Mouse (Mus musculus) cortical plate, adult 2 months (tissue): Measurements from ENCODE around the gene Epb41l3. TPM values are rescaled to one million over a fixed set of nuclear protein-coding genes. Genes with fewer than 3 reads are reported as not detected.

ENCODE experiments used
- H3K27ac ChIP-seq: fragments of 200-500 bp; 2 replicates; pipeline ENCODE4 v1.5.1; 2012; ENCODE audit warnings: low read length, control low read depth, inconsistent platforms; ENCODE audit not compliant: insufficient read depth
- H3K4me1 ChIP-seq: fragments of 200-500 bp; 2 replicates; pipeline ENCODE4 v1.6.1; 2011; ENCODE audit warnings: low read length; ENCODE audit not compliant: control insufficient read depth, insufficient read depth
- H3K4me3 ChIP-seq: fragments of 200-500 bp; 2 replicates; pipeline ENCODE4 v1.5.1; 2011; ENCODE audit warnings: mild to moderate bottlenecking, low read length, control low read depth; ENCODE audit not compliant: insufficient read depth
- CTCF ChIP-seq: fragments of 200-500 bp; IDR thresholded peaks from 2 replicates; pipeline ENCODE4 v1.5.1; 2011; ENCODE audit warnings: mild to moderate bottlenecking, control low read depth, low read length; ENCODE audit not compliant: insufficient read depth; ENCODE audit errors: extremely low read depth
- POLR2A ChIP-seq: fragments of 200-500 bp; IDR thresholded peaks from 2 replicates; pipeline ENCODE4 v1.6.1; 2011; ENCODE audit warnings: mild to moderate bottlenecking, low read length, control low read depth; ENCODE audit not compliant: insufficient read depth; ENCODE audit errors: extremely low read depth
- polyA plus RNA-seq: library from polyadenylated mRNA; depleted of rRNA; stranded (reverse); fragments of >200 nt; gene quantifications from 2 replicates; pipeline ENCODE4 v1.2.3, GENCODE M21; 2012

Gene Epb41l3
- polyA plus RNA-seq, 1 experiment, result 124 TPM

DNA sequence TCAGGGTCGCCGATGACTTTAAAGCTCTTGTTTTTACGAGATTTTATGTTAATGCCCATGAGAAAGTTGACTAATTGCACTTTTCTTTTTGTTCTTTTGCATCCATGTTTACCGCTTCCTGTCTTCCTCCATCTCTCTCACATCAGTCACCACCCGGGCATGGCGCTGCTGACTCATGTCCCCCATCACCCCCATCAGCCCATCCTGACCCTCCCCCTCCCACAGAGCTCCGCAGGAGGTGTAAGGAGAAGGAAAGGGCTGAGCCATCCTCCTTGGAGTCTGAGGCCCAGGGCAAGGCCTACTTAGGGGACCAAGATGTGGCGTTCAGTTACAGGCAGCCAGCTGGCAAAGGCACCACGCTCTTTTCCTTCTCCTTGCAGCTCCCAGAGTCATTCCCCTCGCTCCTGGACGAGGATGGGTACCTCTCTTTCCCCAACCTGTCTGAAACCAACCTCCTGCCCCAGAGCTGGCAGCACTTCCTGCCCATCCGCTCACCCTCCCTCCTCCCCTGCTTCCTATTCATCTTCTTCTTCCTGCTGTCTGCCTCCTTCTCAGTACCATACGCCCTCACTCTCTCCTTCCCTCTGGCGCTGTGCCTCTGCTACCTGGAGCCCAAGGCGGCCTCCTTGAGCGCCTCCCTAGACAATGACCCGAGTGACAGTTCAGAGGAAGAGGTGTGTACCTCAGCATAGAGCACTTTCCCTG, 190.4 kb downstream of the Epb41l3 start:
- Histone ChIP-seq H3K4me3 (no peak overlapping the region), H3K27ac (no peak overlapping the region), H3K4me1 (no peaks in the 10 kb centered on the region)
- TF ChIP-seq POLR2A, result no peak

DNA sequence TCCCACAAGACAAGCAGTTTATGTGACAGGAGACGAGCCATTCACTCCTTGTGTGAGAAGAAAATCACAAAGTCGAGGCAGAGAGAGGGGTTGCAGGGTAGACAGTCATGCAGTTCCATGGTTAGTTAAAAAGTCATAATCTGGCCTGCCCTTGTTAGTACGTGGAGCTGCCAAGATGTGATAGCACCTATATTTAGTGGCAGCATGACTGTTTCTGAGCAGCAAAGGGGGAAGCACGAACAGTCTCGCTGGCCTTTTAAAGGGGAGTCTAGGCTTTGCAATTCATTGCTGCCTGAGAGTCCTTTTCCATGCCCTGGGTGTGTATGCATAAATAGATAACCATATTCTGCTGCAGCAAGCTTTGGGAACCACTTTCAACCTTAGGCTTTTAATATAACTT, 191.5 kb downstream of the Epb41l3 start:
- H3K27ac ChIP-seq, result no peak overlapping the region
- no peak for TF ChIP-seq CTCF
- H3K4me1 ChIP-seq, result no peaks in the 10 kb centered on the region
- H3K4me3 ChIP-seq, result no peak overlapping the region

DNA sequence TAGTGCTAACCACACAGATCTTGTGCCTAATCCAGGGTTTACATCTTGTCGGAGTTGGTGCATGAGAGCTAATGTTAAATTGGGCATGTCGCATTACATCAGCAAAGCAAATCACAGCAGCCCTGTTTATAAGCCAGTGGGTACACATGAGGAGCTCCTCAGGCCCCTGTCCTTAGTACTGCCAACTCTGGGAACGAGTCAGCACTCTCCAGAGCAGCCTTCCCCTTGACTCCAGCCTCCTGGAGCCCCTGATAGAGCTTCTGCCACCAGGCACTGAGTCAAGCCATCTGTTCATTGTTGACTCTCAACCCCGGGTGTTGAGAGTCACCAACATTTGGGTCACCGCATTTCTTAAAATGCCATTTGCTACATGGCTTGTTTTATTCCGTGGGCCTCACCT, 192.0 kb downstream of the Epb41l3 start:
- Histone ChIP-seq H3K27ac (no peak overlapping the region), H3K4me3 (no peak overlapping the region), H3K4me1 (no peaks in the 10 kb centered on the region)
- TF ChIP-seq POLR2A (no peak), CTCF (no peak)

DNA sequence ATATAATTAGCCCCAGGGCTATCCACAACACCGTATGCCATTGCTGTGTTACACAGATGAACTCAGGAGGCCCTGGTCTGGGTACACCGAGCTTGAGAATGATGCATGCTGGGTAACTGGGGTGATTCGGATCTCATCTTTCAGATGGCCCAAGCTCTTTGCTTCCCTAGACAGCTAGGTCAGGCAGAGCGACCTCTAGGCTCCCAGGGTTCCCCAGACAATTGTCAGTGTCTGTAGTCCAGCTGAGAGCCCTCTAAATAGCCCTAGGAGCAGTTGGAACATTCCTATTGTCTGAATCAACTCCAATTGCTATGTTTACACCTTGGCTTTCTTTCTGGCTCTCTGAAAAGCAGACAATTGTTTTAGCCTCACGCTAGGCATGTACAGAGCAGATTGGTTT, 201.9 kb downstream of the Epb41l3 start:
- Histone ChIP-seq H3K27ac (no peak overlapping the region), H3K4me3 (no peak overlapping the region), H3K4me1 (no peaks in the 10 kb centered on the region)
- no peak for TF ChIP-seq CTCF
- no peak for TF ChIP-seq POLR2A

- TF ChIP-seq POLR2A (0 out of 2 replicates have a peak, but pooled peaks have one; percentile 12), CTCF (no peak)
- Histone ChIP-seq H3K27ac (no peak overlapping the region), H3K4me1 (0 out of 2 replicates have a peak, but pooled peaks cover 1% of the 10 kb centered on the region), H3K4me3 (no peak overlapping the region)
These were observed 209.0 kb downstream of the Epb41l3 start for GRCm38 (mm10) chr17:69284511-69284910.

DNA sequence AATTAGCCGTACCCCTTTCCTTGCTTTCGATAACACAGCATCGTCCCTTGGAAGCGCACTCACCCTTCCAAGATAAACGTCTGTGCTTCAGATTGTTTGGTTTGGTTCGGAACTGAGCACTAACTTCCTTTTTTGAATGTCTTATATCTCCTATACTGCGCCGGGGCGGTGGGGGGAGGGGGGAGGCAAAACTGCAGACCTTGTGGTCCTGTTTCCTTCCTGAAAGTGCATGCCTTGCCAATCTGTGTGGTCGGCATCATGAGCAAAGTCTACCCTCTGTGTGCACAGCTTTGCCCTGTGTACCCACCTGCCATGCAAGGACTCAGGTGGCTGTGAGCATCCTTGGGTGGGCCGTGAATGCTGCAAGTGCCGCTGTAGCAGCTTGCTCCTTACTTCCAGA, 212.6 kb downstream of the Epb41l3 start:
- TF ChIP-seq CTCF (no peak), POLR2A (no peak)
- Histone ChIP-seq H3K4me1 (0 out of 2 replicates have a peak, but pooled peaks cover 1% of the 10 kb centered on the region), H3K27ac (no peak overlapping the region), H3K4me3 (no peak overlapping the region)

DNA sequence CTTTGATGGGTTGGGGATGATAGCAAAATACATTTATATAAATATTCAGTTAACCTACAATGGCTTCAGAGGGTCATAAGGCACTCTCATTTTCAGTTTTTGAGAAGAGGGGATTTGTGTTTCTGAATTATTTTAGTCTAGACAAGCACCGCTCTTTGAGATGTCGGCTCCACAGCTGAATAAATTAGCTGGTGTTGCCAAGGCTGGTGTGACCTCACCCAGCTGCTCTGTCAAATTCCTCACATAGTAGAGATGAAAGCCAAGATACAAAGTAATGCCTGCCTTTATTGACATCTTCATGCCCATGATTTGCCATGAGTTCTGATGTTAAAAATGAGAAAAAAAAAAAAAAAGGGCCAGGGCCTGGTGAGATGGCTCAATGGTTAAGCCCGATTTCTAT, 214.8 kb downstream of the Epb41l3 start:
- Histone ChIP-seq H3K27ac (no peak overlapping the region), H3K4me3 (no peak overlapping the region), H3K4me1 (0 out of 2 replicates have a peak, but pooled peaks cover 1% of the 10 kb centered on the region)
- no peak for TF ChIP-seq POLR2A
- no peak for TF ChIP-seq CTCF

DNA sequence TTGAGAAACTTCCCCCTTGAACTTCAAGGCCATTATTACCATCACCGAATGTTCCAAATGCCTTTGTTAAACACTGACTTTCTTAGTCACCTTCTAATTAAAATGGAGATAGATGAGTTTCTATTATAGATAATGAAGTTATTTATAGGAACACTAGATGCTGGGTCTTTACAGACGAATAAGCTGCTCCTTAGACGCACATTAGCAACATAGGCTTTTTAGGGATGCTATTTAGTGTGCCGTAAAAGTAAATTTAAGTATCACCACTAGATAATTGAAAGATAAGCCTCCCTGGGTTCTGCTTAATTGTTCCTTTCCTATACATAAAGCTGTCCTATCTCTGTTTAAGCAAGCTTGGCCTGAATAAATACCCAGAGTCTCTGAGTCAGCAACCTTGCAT, 226.1 kb downstream of the Epb41l3 start:
- Histone ChIP-seq H3K4me1 (no peaks in the 10 kb centered on the region; the same call in 1 of the 2 replicates), H3K27ac (no peak overlapping the region), H3K4me3 (no peak overlapping the region)
- TF ChIP-seq CTCF (no peak), POLR2A (no peak)

GRCm38 (mm10) chr17:69303579-69304274, 228.2 kb downstream of the Epb41l3 start:
- Histone ChIP-seq H3K4me3 (no peak overlapping the region), H3K4me1 (no peaks in the 10 kb centered on the region), H3K27ac (no peak overlapping the region)
- TF ChIP-seq CTCF (no peak), POLR2A (no peak)

DNA sequence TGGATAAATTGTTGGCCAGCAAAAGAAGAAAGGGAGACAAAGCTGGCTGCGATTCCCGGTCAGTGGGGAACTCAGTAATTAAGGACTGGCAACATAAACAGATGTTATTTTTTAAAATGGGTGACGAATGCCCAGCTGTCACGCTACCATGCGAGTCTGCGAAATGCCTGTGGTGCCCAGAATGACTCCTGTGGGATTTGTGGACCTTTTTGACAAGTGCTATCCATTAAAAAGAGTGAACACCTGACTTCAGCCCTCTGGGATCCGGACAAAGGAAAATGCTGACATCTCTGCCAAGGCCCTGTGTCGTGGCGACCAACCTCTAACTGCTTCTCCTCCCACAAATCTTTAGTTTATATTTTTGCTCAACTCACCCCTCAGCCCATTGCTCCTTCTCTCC, 232.2 kb downstream of the Epb41l3 start:
- Histone ChIP-seq H3K27ac (no peak overlapping the region), H3K4me1 (no peaks in the 10 kb centered on the region), H3K4me3 (no peak overlapping the region)
- TF ChIP-seq POLR2A, result no peak
- TF ChIP-seq CTCF, result no peak

DNA sequence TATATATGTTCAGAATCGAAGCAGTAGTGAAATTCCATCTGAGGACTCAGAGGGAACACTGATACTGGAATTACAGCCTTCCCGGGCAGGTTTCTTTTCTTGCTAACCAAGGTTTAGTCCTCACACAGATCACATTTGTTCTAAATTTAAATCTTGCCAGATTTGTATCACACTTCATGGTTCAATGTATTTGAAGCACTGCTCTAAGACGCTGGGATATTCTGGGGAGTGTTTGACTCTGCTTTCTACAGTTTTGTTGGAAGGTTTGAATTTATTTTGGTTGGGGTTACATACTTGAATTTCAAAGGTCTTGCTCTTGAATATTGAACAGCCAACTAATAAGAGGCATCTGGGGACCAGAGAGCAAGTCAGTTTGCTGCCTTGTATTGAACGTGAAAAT, 234.4 kb downstream of the Epb41l3 start:
- Histone ChIP-seq H3K4me3 (no peak overlapping the region), H3K27ac (no peak overlapping the region), H3K4me1 (no peaks in the 10 kb centered on the region)
- TF ChIP-seq CTCF, result no peak
- TF ChIP-seq POLR2A, result no peak
